Mouse (Mus musculus) ES-Bruce4 (cell line): Measurements from ENCODE around the gene Plxnb1. TPM values are rescaled to one million over a fixed set of nuclear protein-coding genes. Genes with fewer than 3 reads are reported as not detected.

ENCODE experiments used
- H3K27ac ChIP-seq: 2 replicates; pipeline ENCODE4 v1.5.1; 2012; ENCODE audit warnings: low read length, inconsistent platforms; ENCODE audit not compliant: insufficient read depth
- H3K27me3 ChIP-seq: 2 replicates; pipeline ENCODE4 v1.6.1; 2012; ENCODE audit warnings: mild to moderate bottlenecking, low read length, inconsistent platforms; ENCODE audit not compliant: control insufficient read depth, poor library complexity, insufficient read depth, severe bottlenecking
- H3K36me3 ChIP-seq: 2 replicates; pipeline ENCODE4 v1.6.1; 2012; ENCODE audit warnings: inconsistent platforms, mild to moderate bottlenecking, low read length, moderate library complexity; ENCODE audit not compliant: control insufficient read depth, poor library complexity, insufficient read depth, severe bottlenecking
- H3K4me1 ChIP-seq: one replicate; pipeline ENCODE4 v1.8.1; 2011; ENCODE audit warnings: low read length; ENCODE audit not compliant: control insufficient read depth, insufficient read depth
- H3K4me3 ChIP-seq: 2 replicates; pipeline ENCODE4 v1.5.1; 2011; ENCODE audit warnings: low read depth, mild to moderate bottlenecking, low read length
- H3K9ac ChIP-seq: 2 replicates; pipeline ENCODE4 v1.6.1; 2012; ENCODE audit warnings: low read depth, mild to moderate bottlenecking, inconsistent platforms; ENCODE audit not compliant: poor library complexity, severe bottlenecking
- H3K9me3 ChIP-seq: replicated peaks from 2 replicates; pipeline ENCODE4 v1.6.1; 2012; ENCODE audit warnings: mild to moderate bottlenecking, low read length, inconsistent platforms; ENCODE audit not compliant: control insufficient read depth, poor library complexity, insufficient read depth, severe bottlenecking
- CTCF ChIP-seq: IDR thresholded peaks from one replicate; pipeline ENCODE4 v1.8.1; 2011; ENCODE audit warnings: low read depth, low read length
- EP300 ChIP-seq: IDR thresholded peaks from 2 replicates; pipeline ENCODE4 v1.6.1; 2011; ENCODE audit warnings: low read depth, low read length; ENCODE audit not compliant: insufficient read depth
- POLR2A ChIP-seq: IDR thresholded peaks from one replicate; pipeline ENCODE4 v1.8.1; 2011; ENCODE audit warnings: low read length; ENCODE audit not compliant: insufficient read depth
- polyA plus RNA-seq: library from polyadenylated mRNA; stranded (reverse); fragments of >200 nt; gene quantifications from 2 replicates; pipeline ENCODE4 v1.2.4, GENCODE M21; 2011; ENCODE audit warnings: low read depth; ENCODE audit not compliant: missing spikeins, insufficient read depth, insufficient read length

The Plxnb1 gene
- polyA plus RNA-seq, 1 experiment: 16.1 TPM

DNA sequence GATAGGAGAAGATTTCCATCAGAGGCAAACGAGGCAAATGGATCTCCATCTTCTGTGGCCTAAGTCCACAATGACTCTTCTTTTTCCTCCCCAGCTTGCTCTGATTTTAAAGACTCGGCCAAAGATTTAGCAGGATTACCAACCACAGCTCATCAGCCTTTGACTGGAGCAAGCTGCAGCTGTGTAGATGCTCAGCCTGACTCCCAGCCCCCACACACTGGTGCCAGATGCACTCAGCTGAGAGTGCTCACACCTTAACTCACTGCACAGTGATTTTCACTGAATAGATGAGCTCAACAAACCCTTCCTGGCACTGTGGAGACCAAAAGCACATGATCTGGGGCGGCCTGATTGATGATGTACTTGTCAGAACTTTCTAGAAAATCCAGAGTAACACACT, 66.8 kb downstream of the Plxnb1 start, which contains the start of gene Fbxw21:
Gene Fbxw21 (minus strand): TSS at position 101 of the 400 bp plus-strand sequence.
- no peaks in the 10 kb centered on the region for H3K9me3 ChIP-seq
- no peaks in the 10 kb centered on the region for H3K27me3 ChIP-seq
- H3K9ac ChIP-seq: no peak within 1 kb of the TSS
- H3K4me3 ChIP-seq: no peak within 1 kb of the TSS
- H3K36me3 ChIP-seq: no peaks in the 10 kb centered on the region
- TF ChIP-seq POLR2A (no peak), CTCF (no peak), EP300 (no peak)
- H3K4me1 ChIP-seq: no peaks in the 10 kb centered on the region
- no peak within 1 kb of the TSS for H3K27ac ChIP-seq

GRCm38 (mm10) chr9:109167316-109167715, 72.1 kb downstream of the Plxnb1 start:
- Histone ChIP-seq H3K4me1 (no peaks in the 10 kb centered on the region), H3K9ac (no peak overlapping the region), H3K27me3 (no peaks in the 10 kb centered on the region), H3K27ac (no peak overlapping the region), H3K4me3 (no peak overlapping the region), H3K9me3 (no peaks in the 10 kb centered on the region; the same call in 1 of the 2 replicates), H3K36me3 (no peaks in the 10 kb centered on the region)
- TF ChIP-seq POLR2A: no peak
- TF ChIP-seq EP300: no peak
- no peak for TF ChIP-seq CTCF

Other genes with a start within 250 kb of the Plxnb1 start
- gene Slc26a6, start 242.1 kb upstream of the Plxnb1 start, polyA plus RNA-seq: 8.2 and 8.3 TPM in 2 replicates
- not detected in 2 replicates for gene Tmem89, start 180.8 kb upstream of the Plxnb1 start, polyA plus RNA-seq
- gene Uqcrc1, start 158.8 kb upstream of the Plxnb1 start, polyA plus RNA-seq: 183 and 193 TPM in 2 replicates
- 4.8 and 6.5 TPM in 2 replicates for gene Col7a1, start 141.8 kb upstream of the Plxnb1 start, polyA plus RNA-seq
- gene Ucn2, start 109.4 kb upstream of the Plxnb1 start, polyA plus RNA-seq: not detected in 2 replicates
- gene Pfkfb4, start 103.6 kb upstream of the Plxnb1 start, polyA plus RNA-seq: 3.9 and 4.4 TPM in 2 replicates
- 48.3 and 53.5 TPM in 2 replicates for gene Shisa5, start 56.8 kb upstream of the Plxnb1 start, polyA plus RNA-seq
- gene Trex1, start 35.7 kb upstream of the Plxnb1 start, polyA plus RNA-seq: 2.4 TPM in 1 of 2 replicates, not detected in the other
- 17.3 and 20.0 TPM in 2 replicates for gene Atrip, start 21.3 kb upstream of the Plxnb1 start, polyA plus RNA-seq
- 4.9 and 7.0 TPM in 2 replicates for gene Ccdc51, start 12.9 kb upstream of the Plxnb1 start, polyA plus RNA-seq
- 203 and 225 TPM in 2 replicates for gene Tma7, start 12.8 kb upstream of the Plxnb1 start, polyA plus RNA-seq
- gene Fbxw21, start 66.7 kb downstream of the Plxnb1 start, polyA plus RNA-seq: not detected in 2 replicates
- not detected in 2 replicates for gene Fbxw13, start 100.6 kb downstream of the Plxnb1 start, polyA plus RNA-seq
- gene Fbxw20, start 139.4 kb downstream of the Plxnb1 start, polyA plus RNA-seq: not detected in 2 replicates
- not detected in 2 replicates for gene Fbxw14, start 192.3 kb downstream of the Plxnb1 start, polyA plus RNA-seq
- gene Fbxw28, start 244.3 kb downstream of the Plxnb1 start, polyA plus RNA-seq: not detected in 2 replicates